ENCODE assay signal across 9 mouse cellular contexts in the genomic region with DNA sequence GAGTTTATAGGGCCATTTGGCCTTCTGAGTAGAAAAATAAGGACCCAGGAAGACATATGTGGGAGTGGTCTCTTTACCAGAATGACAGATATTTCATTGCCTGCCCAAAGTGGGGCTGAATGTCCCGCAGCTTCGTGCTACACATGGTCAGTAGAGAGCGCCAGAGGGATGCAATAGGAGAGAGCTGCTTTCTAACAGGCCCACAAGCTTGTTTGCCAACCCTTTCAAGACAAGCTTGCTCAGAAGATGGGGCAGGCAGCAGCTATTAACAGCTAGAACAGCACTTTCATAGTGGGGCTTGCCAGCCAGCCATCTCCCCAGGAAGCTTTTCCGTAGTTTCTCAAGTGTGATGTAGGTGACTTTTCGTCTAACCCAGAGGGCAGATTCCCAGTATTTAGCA. TPM values are rescaled to one million over a fixed set of nuclear protein-coding genes. Genes with fewer than 3 reads are reported as not detected.
A peak's percentile ranks its signal among the peaks of the same experiment; 100 is the strongest.
DNase-seq lines count a peak whose midpoint lies in the region; ATAC-seq lines count a peak whose summit lies in the region.
"Had no signal": no experiment of that assay in that cellular context is flagged by ENCODE, and none has a peak within 500 bp of the region (broad histone marks: within the 10 kb centered on the region; RNA-seq: fewer than 3 reads in every experiment).

No protein-coding gene starts in this region.

- ATAC-seq in hindbrain, embryonic 16.5 days, result peak; percentile 70; the same call in 1 of the 2 replicates

- no peaks in the 10 kb centered on the region for H3K36me3 ChIP-seq in hindbrain, embryonic 16.5 days (ENCODE audit: control insufficient read depth, insufficient read depth, low read length)
- H3K36me3 ChIP-seq: heart, embryonic 15.5 days had no signal

- no peak overlapping the region for H3K9ac ChIP-seq in hindbrain, embryonic 16.5 days (ENCODE audit: low read depth, low read length)
- H3K9ac ChIP-seq: heart, embryonic 15.5 days had no signal

- H3K4me2 ChIP-seq in hindbrain, embryonic 16.5 days (ENCODE audit: low read length), result no peak overlapping the region
- H3K4me2 ChIP-seq: heart, embryonic 15.5 days had no signal

- no peaks in the 10 kb centered on the region for H3K9me3 ChIP-seq in hindbrain, embryonic 16.5 days (ENCODE audit: control insufficient read depth, low read length)
- H3K9me3 ChIP-seq: heart, embryonic 15.5 days had no signal

- H3K4me1 ChIP-seq in hindbrain, embryonic 16.5 days (ENCODE audit: control insufficient read depth, insufficient read depth, low read depth, low read length), result peaks cover 2% of the 10 kb centered on the region; the same call in 1 of the 2 replicates
- H3K4me1 ChIP-seq: heart, embryonic 15.5 days had no signal

- peak; percentile 89 for DNase-seq in heart, adult 11 months
- DNase-seq in heart, postnatal 25 days (ENCODE audit: low spot score), result no peak
- peak; percentile 24 to 38 for DNase-seq in urinary bladder, postnatal 36 days (ENCODE audit: low spot score in 2 of 2)
- no peak for DNase-seq in urinary bladder, postnatal 10 days (ENCODE audit: low spot score)
- peak; percentile 79 for DNase-seq in lung, postnatal 10 days
- DNase-seq in spleen, postnatal 14 days (ENCODE audit: low spot score in 2 of 2), result no peak
- no peak for DNase-seq in thymus, postnatal 10 days (ENCODE audit: low spot score in 2 of 2)

- H3K27ac ChIP-seq in hindbrain, embryonic 16.5 days (ENCODE audit: low read depth, low read length), result no peak overlapping the region
- H3K27ac ChIP-seq: heart, embryonic 15.5 days had no signal

- H3K4me3 ChIP-seq in hindbrain, embryonic 16.5 days (ENCODE audit: low read length), result no peak overlapping the region
- H3K4me3 ChIP-seq: heart, embryonic 15.5 days had no signal

- intact Hi-C loops in heart, postnatal 25 days (cut with DNase I), result loop anchor here (2.0 kb wide), 3 partner anchors 63 to 199 kb away; no protein-coding TSS in a partner anchor

- 23% methylated on average over 5 of the region's 5 CpGs for whole genome bisulfite sequencing in hindbrain, embryonic 16.5 days

- H3K27me3 ChIP-seq in hindbrain, embryonic 16.5 days (replicated peaks; ENCODE audit: control insufficient read depth, insufficient read depth, low read length), result no peaks in the 10 kb centered on the region
- H3K27me3 ChIP-seq: heart, embryonic 15.5 days had no signal

RNA-seq across cellular contexts. Expression of a gene that starts 42.0 kb away (rescaled TPM):
- total RNA-seq in heart, postnatal 25 days (2021), result 10 to 100 TPM; 10.9 to 14.4 TPM
- polyA plus RNA-seq in hindbrain, embryonic 16.5 days (2015; fragmentation: Nextera tagmentation; extraction: Ambion mirVana), result 1.5 and 1.9 TPM in 2 replicates

RNA-seq across cellular contexts. Expression of a gene that starts 46.2 kb away (rescaled TPM):
- total RNA-seq in heart, postnatal 25 days (2021), result 10 to 100 TPM; 19.1 to 21.1 TPM
- polyA plus RNA-seq in hindbrain, embryonic 16.5 days (2015; fragmentation: Nextera tagmentation; extraction: Ambion mirVana), result 71.3 and 83.9 TPM in 2 replicates

Comparison
In these comparisons a context has a peak if more than half of its experiments do, and no peak if none do; other contexts are left out.
1. DNase-seq: peak in heart, adult 11 months (single experiment), urinary bladder, postnatal 36 days (2 of 2) and lung, postnatal 10 days (single experiment); none in heart, postnatal 25 days (single experiment), urinary bladder, postnatal 10 days (single experiment), spleen, postnatal 14 days (0 of 2) and thymus, postnatal 10 days (0 of 2).